In the genomic region with DNA sequence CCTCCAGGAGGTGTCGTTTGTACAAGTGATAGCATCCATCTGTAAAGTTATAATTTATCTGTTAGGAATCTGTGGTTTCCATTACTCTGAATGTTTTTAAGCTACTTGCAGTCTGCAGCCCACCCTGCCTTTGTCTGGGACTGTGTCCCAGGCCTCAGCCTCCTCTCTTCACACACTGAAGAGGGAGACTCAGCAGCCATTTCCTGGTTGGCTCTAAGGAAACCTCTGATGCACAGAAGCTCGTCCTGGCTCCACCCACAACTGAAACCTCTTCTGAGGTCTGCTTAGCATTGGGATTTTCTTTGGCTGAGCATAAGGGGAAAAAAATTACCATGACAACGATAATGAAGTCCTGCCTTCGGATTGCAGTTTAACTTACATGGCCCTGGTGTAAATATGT, we compare ENCODE assay signal across 9 mouse cellular contexts.
A peak's percentile ranks its signal among the peaks of the same experiment; 100 is the strongest.
DNase-seq lines count a peak whose midpoint lies in the region; ATAC-seq and TF ChIP-seq lines count a peak whose summit lies in the region.
"Had no signal": no experiment of that assay in that cellular context is flagged by ENCODE, and none has a peak within 500 bp of the region (broad histone marks: within the 10 kb centered on the region; RNA-seq: fewer than 3 reads in every experiment).

No protein-coding gene starts in this region.

- no peaks in the 10 kb centered on the region for H3K9me3 ChIP-seq in forebrain, embryonic 15.5 days
- no peaks in the 10 kb centered on the region for H3K9me3 ChIP-seq in forebrain, embryonic 11.5 days (ENCODE audit: control insufficient read depth, low read length)
- no peaks in the 10 kb centered on the region for H3K9me3 ChIP-seq in forebrain, embryonic 16.5 days (ENCODE audit: control insufficient read depth, low read length)
- H3K9me3 ChIP-seq in midbrain, embryonic 13.5 days: no peaks in the 10 kb centered on the region

- no peak overlapping the region for H3K9ac ChIP-seq in forebrain, embryonic 15.5 days (replicated peaks)
- no peak overlapping the region for H3K9ac ChIP-seq in forebrain, embryonic 11.5 days (ENCODE audit: low read length)
- no peak overlapping the region for H3K9ac ChIP-seq in forebrain, embryonic 16.5 days (replicated peaks; ENCODE audit: low read depth, low read length)
- H3K9ac ChIP-seq in midbrain, embryonic 13.5 days (replicated peaks): no peak overlapping the region
- H3K9ac ChIP-seq in heart, adult 2 months (ENCODE audit: low read depth, low read length): no peak overlapping the region
- H3K9ac ChIP-seq: heart, embryonic 13.5 days had no signal

- intact Hi-C loops in left cerebral cortex, postnatal 14 days (cut with DNase I): no loop called here
- intact Hi-C loops in heart, adult 2 months (cut with DNase I): no loop called here

- no peaks in the 10 kb centered on the region for H3K27me3 ChIP-seq in forebrain, embryonic 15.5 days
- no peaks in the 10 kb centered on the region for H3K27me3 ChIP-seq in forebrain, embryonic 11.5 days (ENCODE audit: control insufficient read depth, insufficient read depth, low read length)
- H3K27me3 ChIP-seq in forebrain, embryonic 16.5 days (replicated peaks; ENCODE audit: control insufficient read depth, insufficient read depth, low read length): no peaks in the 10 kb centered on the region
- no peaks in the 10 kb centered on the region for H3K27me3 ChIP-seq in midbrain, embryonic 13.5 days
- H3K27me3 ChIP-seq in heart, adult 2 months (ENCODE audit: control insufficient read depth, insufficient read depth, low read length): no peaks in the 10 kb centered on the region
- H3K27me3 ChIP-seq: heart, embryonic 13.5 days had no signal

- TF ChIP-seq EP300 in heart, adult 2 months (IDR thresholded peaks at IDR 0.05; ENCODE audit: insufficient read depth, low read depth, low read length): no peak

- H3K4me2 ChIP-seq in forebrain, embryonic 15.5 days (replicated peaks): no peak overlapping the region
- no peak overlapping the region for H3K4me2 ChIP-seq in forebrain, embryonic 11.5 days (ENCODE audit: low read depth, low read length, severe bottlenecking)
- no peak overlapping the region for H3K4me2 ChIP-seq in forebrain, embryonic 16.5 days (ENCODE audit: low read length)
- no peak overlapping the region for H3K4me2 ChIP-seq in midbrain, embryonic 13.5 days (replicated peaks)
- H3K4me2 ChIP-seq: heart, embryonic 13.5 days had no signal

- DNase-seq in forebrain, embryonic 11.5 days (ENCODE audit: low spot score): no peak
- DNase-seq in left cerebral cortex, postnatal 14 days (ENCODE audit: low spot score in 2 of 2): peak; percentile 37 to 57
- no peak for DNase-seq in left cerebral cortex, adult 9 months (ENCODE audit: low spot score in 2 of 2)
- no peak for DNase-seq in spleen, postnatal 4 days (ENCODE audit: low spot score in 2 of 2)
- DNase-seq in heart, adult 2 months: no peak

- no peak for TF ChIP-seq CTCF in heart, adult 2 months (IDR thresholded peaks at IDR 0.05)

- ATAC-seq in forebrain, embryonic 15.5 days (replicated peaks): peak; percentile 68
- no peak for ATAC-seq in forebrain, embryonic 11.5 days (replicated peaks; ENCODE audit: low FRiP score)
- peak; percentile 73 for ATAC-seq in forebrain, embryonic 16.5 days
- peak; percentile 77 for ATAC-seq in midbrain, embryonic 13.5 days

- H3K4me1 ChIP-seq in forebrain, embryonic 15.5 days: peaks cover 14% of the 10 kb centered on the region
- H3K4me1 ChIP-seq in forebrain, embryonic 11.5 days (replicated peaks; ENCODE audit: control insufficient read depth, insufficient read depth, low read length): no peaks in the 10 kb centered on the region; the same call in 1 of the 2 replicates
- H3K4me1 ChIP-seq in forebrain, embryonic 16.5 days (replicated peaks; ENCODE audit: control insufficient read depth, insufficient read depth, low read length): peaks cover 12% of the 10 kb centered on the region
- peaks cover 23% of the 10 kb centered on the region for H3K4me1 ChIP-seq in midbrain, embryonic 13.5 days (replicated peaks)
- peaks cover 8% of the 10 kb centered on the region for H3K4me1 ChIP-seq in heart, adult 2 months (ENCODE audit: control insufficient read depth, insufficient read depth, low read length)

- no peaks in the 10 kb centered on the region; the same call in 1 of the 2 replicates for H3K79me2 ChIP-seq in heart, adult 2 months (replicated peaks; ENCODE audit: control insufficient read depth, insufficient read depth, low read length)

- no peak for TF ChIP-seq POLR2A in heart, adult 2 months (IDR thresholded peaks at IDR 0.05; ENCODE audit: insufficient read depth, low read depth, low read length)

- H3K27ac ChIP-seq in forebrain, embryonic 15.5 days (replicated peaks): peak overlapping the region; percentile 60
- H3K27ac ChIP-seq in forebrain, embryonic 11.5 days (ENCODE audit: low read depth, low read length): no peak overlapping the region
- peak overlapping the region; percentile 33; the same call in 1 of the 2 replicates for H3K27ac ChIP-seq in forebrain, embryonic 16.5 days (ENCODE audit: low read length)
- 0 out of 2 replicates have a peak overlapping the region, but pooled peaks have one; percentile 5 for H3K27ac ChIP-seq in midbrain, embryonic 13.5 days
- no peak overlapping the region; the same call in 1 of the 2 replicates for H3K27ac ChIP-seq in heart, adult 2 months

- no peak overlapping the region for H3K4me3 ChIP-seq in forebrain, embryonic 15.5 days
- H3K4me3 ChIP-seq in forebrain, embryonic 11.5 days (ENCODE audit: low read depth, low read length): no peak overlapping the region
- no peak overlapping the region for H3K4me3 ChIP-seq in forebrain, embryonic 16.5 days (replicated peaks; ENCODE audit: low read length)
- H3K4me3 ChIP-seq in midbrain, embryonic 13.5 days (replicated peaks): no peak overlapping the region
- H3K4me3 ChIP-seq in heart, adult 2 months: no peak overlapping the region
- H3K4me3 ChIP-seq: heart, embryonic 13.5 days had no signal

- WGBS in forebrain, embryonic 15.5 days: 44% methylated on average over 4 of the region's 4 CpGs
- WGBS in forebrain, embryonic 11.5 days: 60% methylated on average over 4 of the region's 4 CpGs
- WGBS in forebrain, embryonic 16.5 days: 41% methylated on average over 4 of the region's 4 CpGs
- WGBS in midbrain, embryonic 13.5 days: 47% methylated on average over 4 of the region's 4 CpGs
- 41% methylated on average over 4 of the region's 4 CpGs for WGBS in heart, adult 2 months

- H3K36me3 ChIP-seq in forebrain, embryonic 15.5 days: no peaks in the 10 kb centered on the region
- no peaks in the 10 kb centered on the region for H3K36me3 ChIP-seq in forebrain, embryonic 11.5 days (ENCODE audit: control insufficient read depth, insufficient read depth, low read length)
- H3K36me3 ChIP-seq in forebrain, embryonic 16.5 days (ENCODE audit: control insufficient read depth, insufficient read depth): no peaks in the 10 kb centered on the region
- no peaks in the 10 kb centered on the region for H3K36me3 ChIP-seq in midbrain, embryonic 13.5 days
- H3K36me3 ChIP-seq in heart, adult 2 months (ENCODE audit: control insufficient read depth, insufficient read depth, low read length): peaks cover 9% of the 10 kb centered on the region
- H3K36me3 ChIP-seq: heart, embryonic 13.5 days had no signal

Comparison
In these comparisons a context has a peak if more than half of its experiments do, and no peak if none do; other contexts are left out.
1. H3K27ac ChIP-seq: peak in forebrain, embryonic 15.5 days (single experiment), forebrain, embryonic 16.5 days (single experiment) and midbrain, embryonic 13.5 days (single experiment); none in forebrain, embryonic 11.5 days (single experiment) and heart, adult 2 months (single experiment).
2. DNase-seq: peak in left cerebral cortex, postnatal 14 days (2 of 2); none in forebrain, embryonic 11.5 days (single experiment), left cerebral cortex, adult 9 months (0 of 2), spleen, postnatal 4 days (0 of 2) and heart, adult 2 months (0 of 2).